Mouse (Mus musculus): ENCODE results near the gene Uqcr10.

DNA sequence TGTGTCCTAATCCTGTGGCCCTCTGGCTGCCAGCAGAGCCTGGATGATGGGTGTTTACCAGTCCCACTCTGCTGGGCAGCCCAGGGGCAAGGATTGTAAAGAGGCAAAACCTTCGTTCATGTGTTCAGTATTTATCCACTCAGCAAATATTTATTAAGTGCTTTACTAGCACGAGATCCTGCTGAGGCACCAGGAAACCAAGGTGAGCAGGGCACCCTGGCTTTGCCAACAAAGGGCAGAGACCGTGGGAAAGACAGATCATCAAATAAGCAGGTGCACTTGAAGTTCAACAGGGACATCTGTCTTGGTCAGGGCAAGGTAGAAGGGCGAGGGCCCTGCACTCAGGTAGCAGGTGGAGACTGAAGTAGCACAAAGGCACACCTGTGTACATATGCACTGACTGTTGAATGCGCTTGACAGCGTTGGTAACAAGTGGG lies 29.0 kb downstream of the Uqcr10 start:
- no peak for TF ChIP-seq EP300 (IDR thresholded peaks at IDR 0.05; ENCODE audit: low read depth)
- TF ChIP-seq CTCF (IDR thresholded peaks at IDR 0.05; ENCODE audit: low read depth), result no peak
